Mouse (Mus musculus) kidney, adult 2 months (tissue): ENCODE results near the gene Olfr1254.

Experiments used
- CTCF ChIP-seq: fragments of 200-500 bp; conservative IDR thresholded peaks from 2 replicates; pipeline ENCODE4 v1.5.1; 2011; ENCODE audit warnings: low read depth, mild to moderate bottlenecking, control low read depth, low read length, moderate library complexity, mixed read lengths; ENCODE audit not compliant: insufficient read depth, insufficient read length
- POLR2A ChIP-seq: fragments of 200-500 bp; IDR thresholded peaks from one replicate; pipeline ENCODE4 v1.6.1; 2011; ENCODE audit warnings: low read depth, low read length, control low read depth

DNA sequence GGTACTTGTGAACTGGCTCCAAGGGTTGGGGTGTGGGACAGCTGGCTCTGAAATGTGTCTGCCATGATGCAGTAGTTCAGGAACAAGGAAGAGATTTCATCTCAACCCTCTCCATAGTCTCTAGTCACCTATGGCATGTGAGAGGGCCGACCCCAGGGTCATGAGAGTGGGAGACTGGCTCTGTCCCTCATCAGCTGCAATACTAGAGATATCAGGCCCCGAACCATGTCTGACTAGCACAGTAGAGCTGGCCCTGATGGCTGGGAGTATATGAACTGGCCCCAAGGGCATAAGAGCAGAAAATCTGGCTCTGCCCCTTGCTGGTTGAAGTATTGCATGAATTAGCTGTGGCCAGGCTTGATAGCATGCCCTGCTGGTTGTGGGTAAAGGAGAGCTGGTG lies 17.3 kb upstream of the Olfr1254 start:
- TF ChIP-seq POLR2A (no peak), CTCF (no peak)
